Mouse (Mus musculus): Measurements from ENCODE around the gene Plpp6.

DNA sequence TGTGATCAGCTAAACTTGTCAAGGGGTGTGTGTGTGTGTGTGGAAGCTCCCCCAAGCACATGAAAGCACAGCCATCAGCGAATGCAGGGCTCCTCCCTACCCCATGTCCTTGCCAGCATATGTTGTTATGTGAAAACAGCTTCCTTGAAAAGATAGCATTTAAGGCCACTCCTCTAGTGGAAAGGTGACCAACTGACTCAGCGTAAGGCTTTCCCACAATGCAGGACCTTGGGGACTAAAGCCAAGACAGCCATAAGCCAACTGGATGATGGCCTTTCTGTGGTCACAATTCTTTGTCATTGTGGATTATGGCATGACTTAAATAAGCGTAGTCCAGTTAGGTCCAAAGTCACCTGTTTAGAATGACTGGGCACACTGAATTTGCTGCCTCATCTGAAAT is 28.9 kb upstream of the Plpp6 start:
- TF ChIP-seq CTCF (IDR thresholded peaks at IDR 0.05) (no peak), EP300 (IDR thresholded peaks at IDR 0.05; ENCODE audit: insufficient read depth, low read depth, low read length) (no peak)

All from heart, adult 2 months (tissue).